Mouse (Mus musculus) heart, postnatal 25 days (tissue): ENCODE data around the gene Myh14. TPM values are rescaled to one million over a fixed set of nuclear protein-coding genes. Genes with fewer than 3 reads are reported as not detected.

Experiments used
- DNase-seq: peaks from one replicate; pipeline ENCODE4 v3.0.0; 2022; ENCODE audit warnings: low spot score
- intact Hi-C: fragments of 180-260 bp; cut with DNase I; formaldehyde crosslinking; loops from one replicate; pipeline ENCODE4 v1.15.1; 2025
- total RNA-seq, 2 experiments: library from RNA; stranded (reverse); gene quantifications; 2 replicates each; pipeline ENCODE4 v1.2.3; 2021

The Myh14 gene
- total RNA-seq, 2 experiments from 2014 or later, result 72.2 to 80.8 TPM

DNA sequence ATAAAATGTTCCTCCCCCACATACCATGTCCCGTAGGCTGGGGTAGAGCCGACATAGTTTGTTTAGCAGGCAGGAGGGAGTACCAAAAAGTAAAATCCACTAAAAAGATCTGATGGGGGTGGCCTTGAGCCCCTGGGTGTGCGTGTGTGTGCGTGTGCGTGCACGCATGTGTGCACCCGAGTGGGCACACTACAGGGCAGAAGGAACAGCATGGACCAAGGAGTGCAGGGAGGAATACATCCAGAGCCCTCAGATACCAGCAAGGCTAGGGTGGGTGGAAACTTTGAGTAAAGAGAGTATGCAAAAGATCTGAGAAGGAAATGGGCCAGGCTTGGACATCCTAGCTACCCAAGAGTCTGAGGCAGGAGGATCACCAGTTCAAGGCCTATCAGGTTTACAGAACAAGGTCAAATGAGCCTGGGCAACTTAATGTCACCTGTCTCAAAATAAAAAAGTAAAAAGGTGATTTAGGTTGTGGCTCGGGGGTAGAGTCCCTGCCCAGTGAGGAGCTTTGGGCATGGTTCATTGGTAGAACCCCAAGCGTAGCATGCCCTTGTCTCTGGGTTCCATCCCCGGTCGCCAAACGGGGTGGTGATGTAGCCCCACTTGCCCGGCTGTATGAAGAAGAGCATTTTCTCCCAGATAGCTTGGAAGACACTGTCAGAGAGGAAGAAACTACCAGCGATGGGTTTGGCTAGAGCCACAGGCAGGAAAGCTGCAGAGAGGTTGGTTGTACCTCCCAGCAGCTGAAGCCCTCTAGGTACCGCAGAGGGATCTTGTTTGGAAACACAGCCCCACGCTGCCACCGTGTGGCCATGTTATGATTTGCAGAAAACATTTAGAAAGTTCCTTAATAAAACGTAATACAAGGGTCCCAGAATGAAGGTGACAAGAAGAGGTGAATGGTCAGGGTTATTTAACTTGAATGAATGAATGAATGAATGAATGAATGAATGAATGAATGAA lies 109.9 kb downstream of the Myh14 start:
- DNase-seq, result no peak

DNA sequence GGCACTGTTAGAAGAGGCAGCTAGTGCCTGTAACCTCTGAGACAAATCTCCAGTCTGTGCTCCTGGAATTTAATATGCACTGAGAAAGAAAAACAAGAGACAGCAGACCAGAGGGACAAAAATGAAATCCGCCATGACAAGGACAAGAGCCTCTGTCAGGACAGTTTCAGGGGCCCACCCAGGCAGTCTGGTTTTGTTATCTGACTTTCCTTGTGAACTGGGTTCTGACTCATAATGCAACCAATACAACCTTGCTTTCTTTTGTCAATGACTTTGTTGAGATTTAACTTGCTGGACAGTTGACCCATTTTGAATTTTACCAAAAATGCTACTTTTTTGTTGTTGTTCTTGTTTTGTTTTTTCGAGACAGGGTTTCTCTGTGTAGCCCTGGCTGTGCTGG lies 113.0 kb downstream of the Myh14 start:
- intact Hi-C loops, result no loop called here
- no peak for DNase-seq

More for the DNA sequence above, 109.9 kb downstream of the Myh14 start:
- intact Hi-C loops, result loop anchor here (1.0 kb wide), 2 partner anchors 39 to 59 kb away; no protein-coding TSS in a partner anchor

Other genes with a start within 250 kb of the Myh14 start
- gene Lrrc4b, start 241.8 kb downstream of the Myh14 start, total RNA-seq, result 10 to 100 TPM; 27.9 to 32.7 TPM
- gene Aspdh, start 205.5 kb downstream of the Myh14 start, total RNA-seq, result 1 to 10 TPM in 1 of 2 experiments, under 1 TPM in 1; 0.70 to 1.3 TPM
- 100 to 1,000 TPM; 158 to 161 TPM for gene Josd2, start 202.9 kb downstream of the Myh14 start, total RNA-seq
- gene Emc10, start 174.3 kb downstream of the Myh14 start, total RNA-seq, result 10 to 100 TPM; 96.9 to 99.6 TPM
- gene Fam71e1, start 174.3 kb downstream of the Myh14 start, total RNA-seq, result 1 to 10 TPM; 3.7 to 4.0 TPM
- 10 to 100 TPM; 16.0 to 22.8 TPM for gene Mybpc2, start 146.2 kb downstream of the Myh14 start, total RNA-seq
- under 1 TPM; 0.18 to 0.53 TPM for gene Spib, start 138.8 kb downstream of the Myh14 start, total RNA-seq
- gene Pold1, start 122.0 kb downstream of the Myh14 start, total RNA-seq, result 10 to 100 TPM; 12.5 to 12.8 TPM
- gene Nr1h2, start 116.9 kb downstream of the Myh14 start, total RNA-seq, result 10 to 100 TPM; 40.7 to 48.4 TPM
- gene Napsa, start 98.5 kb downstream of the Myh14 start, total RNA-seq, result under 1 TPM; 0.31 to 0.64 TPM
- 1 to 10 TPM; 1.9 to 2.3 TPM for gene Kcnc3, start 80.2 kb downstream of the Myh14 start, total RNA-seq
- gene Izumo2, start 37.9 kb upstream of the Myh14 start, total RNA-seq, result not detected
- 10 to 100 TPM; 22.8 to 24.3 TPM for gene Vrk3, start 77.6 kb upstream of the Myh14 start, total RNA-seq
- gene Zfp473, start 80.2 kb upstream of the Myh14 start, total RNA-seq, result under 1 TPM in 1 of 2 experiments, not detected in 1; 0.21 TPM
- gene Nup62, start 145.2 kb upstream of the Myh14 start, total RNA-seq, result 10 to 100 TPM; 26.0 to 28.6 TPM
- gene Il4i1, start 145.5 kb upstream of the Myh14 start, total RNA-seq, result 1 to 10 TPM in 1 of 2 experiments, under 1 TPM in 1; 0.62 to 2.2 TPM
- gene Atf5, start 145.8 kb upstream of the Myh14 start, total RNA-seq, result 10 to 100 TPM; 63.7 to 64.5 TPM
- 10 to 100 TPM; 61.8 to 75.9 TPM for gene Akt1s1, start 178.1 kb upstream of the Myh14 start, total RNA-seq
- 10 to 100 TPM; 44.3 to 47.0 TPM for gene Tbc1d17, start 178.2 kb upstream of the Myh14 start, total RNA-seq
- 10 to 100 TPM; 16.0 to 16.6 TPM for gene Pnkp, start 186.3 kb upstream of the Myh14 start, total RNA-seq
- gene Ptov1, start 198.9 kb upstream of the Myh14 start, total RNA-seq, result 100 to 1,000 TPM; 153 to 165 TPM
- gene Med25, start 221.9 kb upstream of the Myh14 start, total RNA-seq, result 10 to 100 TPM; 66.7 to 73.9 TPM
- gene Fuz, start 225.2 kb upstream of the Myh14 start, total RNA-seq, result 10 to 100 TPM; 12.9 to 15.0 TPM